Mouse (Mus musculus) neural tube, postnatal 0 days (tissue): Measurements from ENCODE around the gene Pdcd4. TPM values are rescaled to one million over a fixed set of nuclear protein-coding genes. Genes with fewer than 3 reads are reported as not detected.

ENCODE experiments used
- polyA plus RNA-seq: library from polyadenylated mRNA; unstranded; fragments of >200 nt; fragmentation: Nextera tagmentation; extraction: Ambion mirVana; gene quantifications from 2 replicates; pipeline ENCODE4 v1.2.1, GENCODE M21; 2015

Gene Pdcd4
- polyA plus RNA-seq = 65.3 and 70.8 TPM in 2 replicates

DNA sequence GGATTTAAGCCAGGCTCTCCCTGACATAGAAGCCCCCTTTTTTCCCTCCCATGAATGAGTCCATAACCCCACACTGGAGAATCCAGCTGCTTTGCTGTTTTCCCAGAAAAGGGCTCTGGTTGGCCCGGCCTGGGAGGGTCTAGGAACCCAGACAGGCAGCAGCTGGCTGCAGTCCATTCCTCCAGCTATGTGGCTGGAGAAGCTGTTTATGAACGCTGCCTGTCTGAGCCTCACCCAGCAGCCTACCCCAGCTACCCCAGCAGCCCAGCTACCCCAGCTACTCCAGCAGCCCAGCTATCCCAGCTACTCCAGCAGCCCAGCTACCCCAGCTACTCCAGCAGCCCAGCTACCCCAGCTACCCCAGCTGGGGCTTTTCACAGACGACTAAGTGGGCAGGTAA is at the start of gene Pdcd4:
TSS of gene Pdcd4 (plus strand) at position 171 of the 400 bp plus-strand sequence.

DNA sequence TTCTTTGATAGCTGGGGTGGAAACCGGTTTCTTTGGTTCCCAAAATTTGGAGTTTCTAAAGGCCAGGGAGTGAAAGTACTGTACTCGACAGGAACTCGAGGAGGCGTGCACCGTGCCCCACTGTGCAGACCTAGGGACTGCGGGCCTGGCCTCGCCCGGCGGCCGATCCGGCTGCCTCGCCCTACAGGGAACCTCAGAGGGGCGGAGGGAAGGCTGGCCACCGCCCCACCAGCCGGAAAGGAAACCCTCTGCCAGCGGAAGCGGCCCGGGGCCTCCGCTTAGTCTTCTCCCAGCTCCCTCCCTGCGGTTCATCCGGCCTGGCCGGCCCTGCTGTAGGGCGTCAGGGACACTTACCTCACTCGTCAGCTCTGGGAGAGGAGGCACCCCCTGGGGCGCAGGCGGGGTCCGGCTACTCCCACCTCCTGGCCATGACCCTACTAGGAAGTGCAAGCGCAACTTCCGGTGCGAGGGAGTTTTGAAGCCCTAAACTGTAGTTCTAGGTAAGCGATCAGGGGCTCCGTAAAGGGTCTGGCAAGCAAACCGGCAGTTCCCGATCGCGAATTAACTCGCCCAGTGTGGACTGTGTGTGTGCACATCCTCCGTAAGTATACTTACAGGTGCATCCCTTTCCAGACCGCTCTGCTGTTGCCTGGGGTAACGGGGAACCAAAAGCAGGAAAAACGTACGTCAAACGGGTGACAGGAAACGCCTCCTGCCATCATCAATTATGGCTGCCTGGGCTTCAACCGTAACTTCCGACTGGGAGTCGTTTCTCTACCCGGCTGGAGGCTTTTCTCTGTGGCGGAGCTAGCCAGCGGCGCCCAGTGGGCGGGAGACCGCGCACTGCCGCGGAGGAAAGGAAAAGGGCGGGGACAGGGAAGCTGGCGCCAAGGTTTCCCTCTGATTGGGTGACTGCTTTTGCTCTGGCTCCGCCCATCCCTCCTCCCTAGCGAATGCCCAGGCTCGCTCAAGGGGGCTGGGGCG is 52.1 kb downstream of the Pdcd4 start, which contains the start of the genes Shoc2 and Bbip1:
TSS of gene Shoc2 (plus strand) at position 505 of the 984 bp plus-strand sequence.
TSS of gene Bbip1 (minus strand) at position 826 of the 984 bp plus-strand sequence.

Other genes starting within 250 kb of the Pdcd4 start
- 0.53 and 0.76 TPM in 2 replicates for gene Rbm20, start 214.9 kb upstream of the Pdcd4 start, polyA plus RNA-seq
- 45.1 and 45.8 TPM in 2 replicates for gene Shoc2, start 52.1 kb downstream of the Pdcd4 start, polyA plus RNA-seq
- gene Bbip1, start 52.4 kb downstream of the Pdcd4 start, polyA plus RNA-seq = 155 and 156 TPM in 2 replicates
- gene Adra2a, start 151.9 kb downstream of the Pdcd4 start, polyA plus RNA-seq = 7.9 and 8.7 TPM in 2 replicates